Mouse (Mus musculus) heart, embryonic 15.5 days (tissue): ENCODE results near the gene Rrm2. TPM values are rescaled to one million over a fixed set of nuclear protein-coding genes. Genes with fewer than 3 reads are reported as not detected.
A peak's percentile ranks its signal among the peaks of the same experiment; 100 is the strongest.
"Not testable (repeated sequence)": the region's sequence is repeated elsewhere in the genome, so short reads cannot be mapped to it uniquely, and the experiment has no call there.

Experiments
- ATAC-seq: fragments of 200-750 bp; cut with Nextera tagmentation; replicated peaks from 2 replicates; pipeline ENCODE4 v1.8.0; 2017; ENCODE audit warnings: low read depth, moderate TSS enrichment; ENCODE audit not compliant: insufficient number of reproducible peaks, insufficient read depth, low FRiP score
- H3K27ac ChIP-seq: fragments of 300-500 bp; sonication (generic); 2 replicates; pipeline ENCODE4 v1.5.1; 2015; ENCODE audit warnings: mild to moderate bottlenecking, inconsistent platforms
- H3K27me3 ChIP-seq: fragments of 300-500 bp; sonication (generic); 2 replicates; pipeline ENCODE4 v1.6.1; 2015; ENCODE audit warnings: inconsistent platforms
- H3K36me3 ChIP-seq: fragments of 300-500 bp; sonication (generic); 2 replicates; pipeline ENCODE4 v1.6.1; 2015; ENCODE audit warnings: mild to moderate bottlenecking, inconsistent platforms
- H3K4me1 ChIP-seq: fragments of 300-500 bp; sonication (generic); replicated peaks from 2 replicates; pipeline ENCODE4 v1.6.1; 2015; ENCODE audit warnings: inconsistent platforms
- H3K4me2 ChIP-seq: fragments of 300-500 bp; sonication (generic); 2 replicates; pipeline ENCODE4 v1.6.1; 2015; ENCODE audit warnings: inconsistent platforms, mild to moderate bottlenecking, moderate library complexity
- H3K4me3 ChIP-seq: fragments of 300-500 bp; sonication (generic); 2 replicates; pipeline ENCODE4 v1.5.1; 2015; ENCODE audit warnings: mild to moderate bottlenecking, inconsistent platforms
- H3K9ac ChIP-seq: fragments of 300-500 bp; sonication (generic); 2 replicates; pipeline ENCODE4 v1.6.1; 2015; ENCODE audit warnings: mild to moderate bottlenecking, inconsistent platforms
- H3K9me3 ChIP-seq: fragments of 300-500 bp; sonication (generic); replicated peaks from 2 replicates; pipeline ENCODE4 v1.6.1; 2016; ENCODE audit warnings: inconsistent platforms
- WGBS: fragments of 180-500 bp; shearing (Covaris S2); methylation state at CpG from one replicate; pipeline ENCODE4 v1.1.7; 2015; ENCODE audit warnings: mixed read lengths; 5-methylcytosine and 5-hydroxymethylcytosine counted together
- polyA plus RNA-seq: library from polyadenylated mRNA; unstranded; fragments of >200 nt; fragmentation: Nextera tagmentation; extraction: Ambion mirVana; gene quantifications from 2 replicates; pipeline ENCODE4 v1.2.1, GENCODE M21; 2015

Rrm2 gene
- polyA plus RNA-seq, 1 experiment from 2014 or later: 223 TPM

DNA sequence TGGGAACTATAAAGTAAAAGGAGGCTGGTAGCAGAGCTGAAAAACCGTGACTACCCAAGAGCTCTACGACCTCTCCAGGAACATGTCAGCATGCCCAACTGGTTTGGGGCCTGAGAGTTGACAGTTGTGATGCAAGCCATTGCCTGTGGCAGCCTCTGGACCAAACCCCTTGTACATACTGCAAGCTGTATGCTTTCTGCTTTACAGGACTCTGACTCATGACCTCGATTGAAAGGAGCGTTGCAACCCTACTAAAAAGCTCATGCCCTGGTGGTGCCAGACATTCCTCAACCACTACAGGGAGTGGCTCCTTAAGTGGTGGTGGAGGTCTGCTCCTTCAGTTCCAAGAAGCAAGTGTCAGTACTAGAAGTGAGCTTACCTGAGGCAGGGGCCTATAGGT is 15.8 kb downstream of the Rrm2 start:
- Histone ChIP-seq H3K4me1 (peaks cover 14% of the 10 kb centered on the region), H3K36me3 (no peaks in the 10 kb centered on the region), H3K4me2 (peak overlapping the region; percentile 43; the same call in 1 of the 2 replicates), H3K4me3 (no peak overlapping the region), H3K27ac (peak overlapping the region; percentile 56), H3K9ac (no peak overlapping the region), H3K27me3 (no peaks in the 10 kb centered on the region), H3K9me3 (no peaks in the 10 kb centered on the region)
- WGBS: 28% methylated on average over 4 of the region's 4 CpGs
- ATAC-seq: no peak

DNA sequence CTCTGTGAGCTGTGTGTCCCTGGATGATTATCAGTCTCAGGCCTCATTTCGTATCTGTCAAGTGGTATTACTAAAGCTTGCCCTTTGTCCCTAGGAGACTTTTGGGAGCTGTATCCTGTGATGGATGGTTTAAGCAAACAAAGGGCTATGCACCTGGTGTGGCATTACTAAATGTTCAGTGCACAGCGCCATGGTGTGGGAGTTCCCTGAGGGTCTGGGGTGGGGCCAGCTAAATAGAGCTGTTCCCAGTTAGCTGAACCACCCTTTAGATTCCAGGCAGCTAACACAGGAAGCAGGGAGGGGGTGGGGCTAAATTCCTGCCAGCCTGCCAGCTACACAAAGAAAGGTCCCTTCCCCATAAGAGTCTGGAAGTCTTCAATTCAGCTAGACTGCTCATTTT is 16.3 kb downstream of the Rrm2 start:
- H3K4me2 ChIP-seq: peak overlapping the region; percentile 43
- no peaks in the 10 kb centered on the region for H3K27me3 ChIP-seq
- no peak overlapping the region for H3K9ac ChIP-seq
- H3K4me3 ChIP-seq: no peak overlapping the region
- no peaks in the 10 kb centered on the region for H3K9me3 ChIP-seq
- peaks cover 14% of the 10 kb centered on the region for H3K4me1 ChIP-seq
- H3K36me3 ChIP-seq: no peaks in the 10 kb centered on the region
- peak; percentile 88 for ATAC-seq
- WGBS: 18% methylated on average over 2 of the region's 2 CpGs
- H3K27ac ChIP-seq: peak overlapping the region; percentile 56

DNA sequence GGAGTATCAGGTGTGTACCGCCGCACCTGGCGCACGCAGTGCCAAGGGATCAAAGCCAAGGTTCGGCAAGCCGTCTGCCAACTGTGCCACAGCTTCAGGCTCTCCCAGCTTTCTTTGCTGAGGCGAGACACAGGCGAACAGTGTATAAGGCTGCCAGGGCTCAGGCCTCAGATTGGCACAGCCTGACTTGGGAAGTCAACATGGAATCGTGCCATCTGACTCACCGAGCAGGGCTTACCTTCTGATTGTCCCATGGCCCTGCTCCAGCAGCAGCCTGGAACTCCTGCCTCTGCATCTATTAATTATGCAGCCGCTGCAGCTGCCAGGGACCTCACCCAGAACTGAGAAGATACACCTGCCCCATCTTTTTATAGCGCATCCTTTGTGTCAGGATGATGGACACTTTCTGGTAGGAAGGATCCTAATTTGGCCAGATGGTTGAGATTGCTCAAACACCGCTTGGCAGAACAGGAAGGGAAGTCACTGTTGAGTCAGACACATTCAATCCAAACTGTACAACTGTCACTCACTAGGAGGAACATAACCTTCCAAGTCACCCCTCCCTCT is 26.9 kb downstream of the Rrm2 start:
- ATAC-seq: no peak
- WGBS: 65% methylated on average over 13 of the region's 13 CpGs

GRCm38 (mm10) chr12:24736956-24737355 is 28.9 kb downstream of the Rrm2 start:
- H3K27ac ChIP-seq: no peak overlapping the region
- no peak overlapping the region for H3K9ac ChIP-seq
- H3K9me3 ChIP-seq: no peaks in the 10 kb centered on the region
- ATAC-seq: no peak
- no peaks in the 10 kb centered on the region for H3K27me3 ChIP-seq
- WGBS: 77% methylated on average over 2 of the region's 2 CpGs
- no peak overlapping the region for H3K4me2 ChIP-seq
- H3K4me1 ChIP-seq: no peaks in the 10 kb centered on the region
- no peak overlapping the region for H3K4me3 ChIP-seq
- H3K36me3 ChIP-seq: no peaks in the 10 kb centered on the region

More for the DNA sequence above, 26.9 kb downstream of the Rrm2 start:
- Histone ChIP-seq H3K4me1 (no peaks in the 10 kb centered on the region), H3K36me3 (no peaks in the 10 kb centered on the region), H3K27me3 (no peaks in the 10 kb centered on the region), H3K4me3 (no peak overlapping the region), H3K9me3 (no peaks in the 10 kb centered on the region), H3K4me2 (no peak overlapping the region), H3K9ac (no peak overlapping the region), H3K27ac (no peak overlapping the region)

DNA sequence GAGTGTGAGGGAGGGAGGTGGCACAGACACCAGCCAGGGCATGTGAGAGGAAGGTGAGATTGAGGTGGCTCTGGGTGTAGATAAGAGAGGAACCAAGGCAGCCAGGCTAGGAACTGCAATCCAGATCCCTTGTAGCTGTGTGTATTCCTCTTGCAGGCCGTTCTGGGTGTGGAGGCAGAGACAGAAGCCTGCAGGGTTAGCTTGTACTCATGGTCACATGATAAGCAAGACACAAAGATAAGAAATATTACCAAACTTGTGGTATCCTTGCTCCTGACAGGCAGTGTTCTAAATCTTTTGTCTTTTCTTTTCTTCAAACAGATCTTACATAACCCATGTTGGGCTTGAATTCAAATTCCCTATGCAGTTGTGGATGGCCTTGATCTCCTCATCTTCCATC is 31.9 kb downstream of the Rrm2 start:
- no peaks in the 10 kb centered on the region for H3K27me3 ChIP-seq
- no peak overlapping the region for H3K4me3 ChIP-seq
- no peak overlapping the region for H3K9ac ChIP-seq
- H3K4me1 ChIP-seq: no peaks in the 10 kb centered on the region
- no peaks in the 10 kb centered on the region for H3K9me3 ChIP-seq
- H3K4me2 ChIP-seq: no peak overlapping the region
- ATAC-seq: no peak
- H3K27ac ChIP-seq: no peak overlapping the region
- no peaks in the 10 kb centered on the region for H3K36me3 ChIP-seq
- 52% methylated on average over 1 of the region's 1 CpGs for WGBS

DNA sequence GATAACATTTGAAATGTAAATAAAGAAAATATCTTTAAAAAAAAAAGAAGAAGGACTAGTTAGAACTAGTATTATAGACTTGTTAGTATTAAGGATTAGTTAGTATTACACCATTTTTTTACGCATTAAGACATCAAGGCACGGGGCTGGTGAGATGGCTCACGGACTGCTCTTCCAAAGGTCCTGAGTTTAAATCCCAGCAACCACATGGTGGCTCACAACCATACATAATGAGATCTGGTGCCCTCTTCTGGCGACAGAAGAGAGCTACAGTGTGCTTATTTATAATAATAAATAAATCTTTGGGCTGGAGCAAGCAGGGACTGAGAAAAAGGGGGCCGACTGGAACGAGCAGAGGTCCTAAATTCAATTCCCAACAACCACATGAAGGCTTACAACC is 33.5 kb downstream of the Rrm2 start:
- not testable (repeated sequence) for H3K36me3 ChIP-seq, H3K27me3 ChIP-seq, H3K4me3 ChIP-seq, H3K9me3 ChIP-seq, H3K27ac ChIP-seq, H3K4me1 ChIP-seq, ATAC-seq, H3K4me2 ChIP-seq, H3K9ac ChIP-seq
- 61% methylated on average over 6 of the region's 6 CpGs for WGBS

- WGBS: 44% methylated on average over 1 of the region's 1 CpGs
- Histone ChIP-seq H3K4me3 (no peak overlapping the region), H3K4me1 (peaks cover 5% of the 10 kb centered on the region), H3K36me3 (no peaks in the 10 kb centered on the region), H3K27me3 (no peaks in the 10 kb centered on the region), H3K9ac (no peak overlapping the region), H3K4me2 (no peak overlapping the region), H3K9me3 (no peaks in the 10 kb centered on the region), H3K27ac (no peak overlapping the region)
- no peak for ATAC-seq
Measured at GRCm38 (mm10) chr12:24744309-24744708, 36.3 kb downstream of the Rrm2 start.

DNA sequence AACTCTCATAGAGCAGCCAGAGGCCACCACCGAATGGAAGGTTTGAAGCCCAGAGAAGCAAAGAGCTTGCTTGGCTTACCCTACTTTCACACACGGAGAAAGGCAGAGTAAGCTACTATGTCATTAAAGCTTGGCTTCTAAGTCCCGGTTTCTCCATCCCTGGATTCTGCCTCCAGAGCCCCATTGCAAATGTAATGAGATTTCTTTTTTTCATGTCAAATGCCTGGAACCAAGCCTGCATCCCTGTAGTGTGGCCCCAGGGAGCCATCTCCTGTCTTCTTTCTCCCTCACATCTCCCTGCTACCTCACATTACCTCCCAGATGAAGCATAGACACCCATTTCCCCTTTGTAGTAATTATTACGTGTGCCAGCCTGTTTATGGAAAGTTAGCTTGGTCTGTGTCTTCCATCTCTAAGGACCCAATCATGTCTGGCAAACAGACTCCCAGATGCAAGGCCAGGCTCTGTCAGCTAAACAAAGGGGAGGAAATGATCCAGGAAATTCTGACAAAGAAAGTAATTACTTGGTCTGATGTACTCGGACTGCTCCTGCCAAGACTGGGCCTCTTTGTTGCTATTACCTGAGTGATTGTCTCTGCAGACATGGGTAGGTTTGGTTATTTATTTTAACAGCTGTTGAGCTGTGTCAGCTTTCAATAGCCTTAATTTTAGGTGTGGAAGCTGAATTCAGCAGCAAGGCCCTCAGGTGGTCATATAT is 38.7 kb downstream of the Rrm2 start:
- 50% methylated on average over 5 of the region's 5 CpGs for whole genome bisulfite sequencing
- Histone ChIP-seq H3K4me1 (peaks cover 5% of the 10 kb centered on the region), H3K36me3 (no peaks in the 10 kb centered on the region), H3K4me3 (no peak overlapping the region), H3K27ac (0 out of 2 replicates have a peak overlapping the region, but pooled peaks have one; percentile 3), H3K9ac (no peak overlapping the region), H3K27me3 (no peaks in the 10 kb centered on the region), H3K9me3 (no peaks in the 10 kb centered on the region), H3K4me2 (no peak overlapping the region)
- ATAC-seq: no peak

- Histone ChIP-seq H3K27ac (no peak overlapping the region), H3K4me1 (peaks cover 5% of the 10 kb centered on the region), H3K27me3 (no peaks in the 10 kb centered on the region), H3K4me2 (no peak overlapping the region), H3K4me3 (no peak overlapping the region), H3K36me3 (no peaks in the 10 kb centered on the region), H3K9ac (no peak overlapping the region), H3K9me3 (no peaks in the 10 kb centered on the region)
- ATAC-seq: no peak
- WGBS: 76% methylated on average over 8 of the region's 8 CpGs
Measured at GRCm38 (mm10) chr12:24747297-24747696, 39.3 kb downstream of the Rrm2 start.

DNA sequence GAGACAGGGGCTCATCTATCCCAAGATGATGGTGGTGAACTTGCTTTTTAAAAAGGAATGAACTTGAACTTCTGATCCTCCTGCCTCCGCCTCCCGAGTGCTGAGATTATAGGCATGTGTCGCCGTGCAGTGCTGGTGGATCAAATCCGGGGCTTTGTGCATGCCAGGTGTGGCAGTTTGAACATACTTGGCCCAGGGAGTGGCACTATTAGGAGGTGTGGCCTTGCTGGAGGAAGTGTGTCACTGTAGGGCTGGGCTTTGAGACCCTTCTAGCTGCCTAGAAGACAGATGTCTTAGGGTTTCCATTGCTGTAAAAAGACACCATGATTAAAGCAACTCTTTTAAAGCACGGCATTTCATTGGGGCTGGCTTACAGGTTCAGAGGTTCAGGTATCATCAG is 42.5 kb downstream of the Rrm2 start:
- H3K4me3 ChIP-seq: no peak overlapping the region
- no peaks in the 10 kb centered on the region for H3K9me3 ChIP-seq
- no peaks in the 10 kb centered on the region for H3K36me3 ChIP-seq
- ATAC-seq: no peak
- H3K4me1 ChIP-seq: peaks cover 14% of the 10 kb centered on the region
- 91% methylated on average over 6 of the region's 6 CpGs for WGBS
- H3K4me2 ChIP-seq: no peak overlapping the region
- no peak overlapping the region for H3K27ac ChIP-seq
- no peaks in the 10 kb centered on the region for H3K27me3 ChIP-seq
- no peak overlapping the region for H3K9ac ChIP-seq

DNA sequence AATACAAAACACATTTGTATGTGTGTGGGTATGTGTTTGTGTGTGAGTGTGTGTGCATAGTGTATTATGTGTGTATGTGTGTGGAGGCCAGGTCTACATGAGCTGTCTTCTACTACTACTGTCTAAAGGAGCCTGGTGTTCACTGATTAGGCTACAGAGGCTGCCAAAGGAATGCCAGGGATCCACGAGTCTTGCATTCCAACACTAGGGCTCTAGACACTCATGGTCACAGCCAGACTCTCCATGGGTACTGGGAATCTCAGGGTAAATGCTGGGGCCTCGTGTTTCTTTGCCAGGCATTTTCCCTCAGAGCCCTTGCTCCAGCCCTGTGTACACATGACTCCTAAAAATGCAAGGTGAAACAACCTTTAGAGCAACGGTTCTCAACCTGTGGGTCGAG is 45.6 kb downstream of the Rrm2 start:
- Histone ChIP-seq H3K4me1 (peaks cover 12% of the 10 kb centered on the region), H3K4me3 (no peak overlapping the region), H3K9me3 (no peaks in the 10 kb centered on the region), H3K27me3 (no peaks in the 10 kb centered on the region), H3K4me2 (no peak overlapping the region), H3K9ac (no peak overlapping the region), H3K27ac (0 out of 2 replicates have a peak overlapping the region, but pooled peaks have one; percentile 41), H3K36me3 (no peaks in the 10 kb centered on the region)
- WGBS: 53% methylated on average over 4 of the region's 4 CpGs
- ATAC-seq: peak; percentile 69; the same call in 1 of the 2 replicates

DNA sequence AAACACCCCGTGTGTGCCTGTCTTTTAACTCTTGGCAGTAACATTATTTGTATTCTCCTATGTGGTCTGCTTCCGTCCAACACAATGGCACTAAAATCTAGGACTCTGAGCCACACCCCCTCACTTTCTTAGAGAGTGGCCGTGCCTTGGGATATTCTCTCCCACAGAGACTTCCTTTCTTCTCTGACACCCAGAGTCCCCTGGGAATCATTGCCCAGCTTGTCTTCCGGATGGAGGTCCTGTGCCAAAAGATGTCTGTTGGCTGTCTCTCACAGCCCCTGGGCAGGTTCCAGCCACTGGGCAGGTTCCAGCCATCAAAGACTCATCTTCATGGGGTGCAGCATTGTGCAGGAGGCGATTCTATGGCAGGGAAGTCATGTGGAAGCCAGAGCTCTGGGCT is 46.7 kb downstream of the Rrm2 start:
- H3K4me2 ChIP-seq: no peak overlapping the region
- no peak overlapping the region for H3K4me3 ChIP-seq
- no peaks in the 10 kb centered on the region for H3K9me3 ChIP-seq
- H3K36me3 ChIP-seq: no peaks in the 10 kb centered on the region
- peaks cover 12% of the 10 kb centered on the region for H3K4me1 ChIP-seq
- WGBS: 70% methylated on average over 5 of the region's 5 CpGs
- no peaks in the 10 kb centered on the region for H3K27me3 ChIP-seq
- ATAC-seq: no peak
- no peak overlapping the region for H3K27ac ChIP-seq
- H3K9ac ChIP-seq: no peak overlapping the region
